Mouse (Mus musculus) forebrain, embryonic 10.5 days (tissue): ENCODE measurements around the gene Slc7a5. TPM values are rescaled to one million over a fixed set of nuclear protein-coding genes. Genes with fewer than 3 reads are reported as not detected.

Experiments
- DNase-seq: peaks from one replicate; pipeline ENCODE4 v3.0.0-alpha.2; 2017; ENCODE audit warnings: low spot score; ENCODE audit errors: extremely low spot score
- H3K27ac ChIP-seq: fragments of 300-500 bp; sonication (generic); 2 replicates; pipeline ENCODE4 v1.5.1; 2016; ENCODE audit warnings: mild to moderate bottlenecking
- H3K27me3 ChIP-seq: fragments of 300-500 bp; sonication (generic); 2 replicates; pipeline ENCODE4 v1.6.1; 2016; ENCODE audit warnings: mild to moderate bottlenecking; ENCODE audit not compliant: poor library complexity, severe bottlenecking
- H3K36me3 ChIP-seq: fragments of 300-500 bp; sonication (generic); replicated peaks from 2 replicates; pipeline ENCODE4 v1.6.1; 2016; ENCODE audit warnings: mild to moderate bottlenecking, moderate library complexity
- H3K4me1 ChIP-seq: fragments of 300-500 bp; sonication (generic); 2 replicates; pipeline ENCODE4 v1.6.1; 2016
- H3K4me3 ChIP-seq: fragments of 300-500 bp; sonication (generic); 2 replicates; pipeline ENCODE4 v1.5.1; 2016; ENCODE audit warnings: mild to moderate bottlenecking, moderate library complexity
- H3K9me3 ChIP-seq: fragments of 300-500 bp; sonication (generic); 2 replicates; pipeline ENCODE4 v1.6.1; 2016; ENCODE audit warnings: mild to moderate bottlenecking, moderate library complexity
- WGBS: fragments of 180-500 bp; shearing (Covaris S2); methylation state at CpG from one replicate; pipeline ENCODE4 v1.1.7; 2016; 5-methylcytosine and 5-hydroxymethylcytosine counted together
- polyA plus RNA-seq: library from polyadenylated mRNA; unstranded; fragments of >200 nt; fragmentation: Nextera tagmentation; extraction: Ambion mirVana; gene quantifications from 2 replicates; pipeline ENCODE4 v1.2.1, GENCODE M21; 2016

The Slc7a5 gene
- polyA plus RNA-seq, 1 experiment from 2014 or later = 30.5 TPM

DNA sequence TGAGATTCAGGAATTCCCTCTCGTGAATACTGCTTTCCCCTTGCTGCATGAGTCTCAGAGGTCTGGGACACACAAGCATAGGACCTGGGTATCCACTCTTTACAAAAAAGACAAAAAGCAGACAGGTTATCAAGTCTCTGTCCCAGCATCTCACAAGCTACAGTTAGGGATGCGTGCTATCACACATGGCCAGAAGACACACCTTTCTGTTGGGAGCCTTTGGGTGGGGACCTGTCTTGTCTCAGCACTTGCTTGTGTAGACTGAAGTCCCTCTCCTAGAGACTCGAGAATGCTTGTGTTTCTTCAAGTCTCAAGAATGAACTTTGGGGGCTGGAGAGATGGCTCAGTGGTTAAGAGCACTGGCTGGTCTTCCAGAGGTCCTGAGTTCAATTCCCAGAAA lies 5.3 kb upstream of the Slc7a5 start:
- Histone ChIP-seq H3K9me3 (no peaks in the 10 kb centered on the region), H3K4me1 (peaks cover 31% of the 10 kb centered on the region), H3K27me3 (peaks cover 21% of the 10 kb centered on the region), H3K36me3 (no peaks in the 10 kb centered on the region), H3K27ac (no peak overlapping the region), H3K4me3 (no peak overlapping the region)
- 76% methylated on average over 3 of the region's 3 CpGs for WGBS
- no peak for DNase-seq

DNA sequence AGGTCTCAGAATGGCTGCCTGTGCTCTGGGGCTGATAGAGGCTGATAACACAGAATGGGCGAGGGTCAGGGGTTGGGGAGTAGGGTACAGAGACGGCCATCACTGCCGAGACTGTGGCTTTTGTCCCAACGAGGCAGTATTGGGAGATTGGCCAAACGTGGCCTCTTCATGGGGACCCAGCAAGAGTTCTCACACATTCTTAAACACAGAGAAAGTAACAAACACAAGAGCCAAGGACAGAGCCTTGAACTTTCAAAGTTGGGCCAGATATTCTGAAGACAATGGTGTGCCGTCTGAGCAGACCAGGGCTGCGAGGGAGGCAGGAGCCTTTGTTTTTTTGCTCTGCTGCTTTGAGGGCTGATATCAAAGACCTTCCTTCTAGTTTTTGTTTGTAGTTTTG lies 4.5 kb upstream of the Slc7a5 start:
- H3K9me3 ChIP-seq = no peaks in the 10 kb centered on the region
- H3K27ac ChIP-seq = peak overlapping the region; percentile 59
- no peaks in the 10 kb centered on the region for H3K36me3 ChIP-seq
- no peak overlapping the region for H3K4me3 ChIP-seq
- 78% methylated on average over 7 of the region's 7 CpGs for WGBS
- H3K27me3 ChIP-seq = peaks cover 21% of the 10 kb centered on the region
- H3K4me1 ChIP-seq = peaks cover 40% of the 10 kb centered on the region
- DNase-seq = no peak

DNA sequence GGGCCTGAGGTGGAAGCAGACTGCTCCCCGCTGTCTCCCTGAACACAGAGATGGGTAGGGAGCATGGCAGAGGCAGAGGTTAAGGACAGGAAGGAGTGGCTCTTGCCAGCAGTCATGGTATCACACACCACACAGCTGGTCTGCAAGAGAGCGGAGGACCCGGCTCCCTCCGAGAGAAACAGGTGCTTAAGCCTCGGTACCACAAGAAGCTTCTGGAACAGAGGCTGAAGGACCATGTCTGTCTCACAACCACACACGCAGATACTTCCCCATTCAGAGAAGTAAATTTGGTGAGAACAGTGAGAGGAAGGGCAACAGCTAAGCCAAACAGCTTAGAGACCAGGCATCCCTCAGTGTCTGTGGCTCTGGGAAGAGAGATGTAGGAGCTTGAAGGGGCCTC lies 3.9 kb upstream of the Slc7a5 start:
- Histone ChIP-seq H3K4me3 (no peak overlapping the region), H3K9me3 (no peaks in the 10 kb centered on the region), H3K27me3 (peaks cover 21% of the 10 kb centered on the region), H3K27ac (peak overlapping the region; percentile 59), H3K4me1 (peaks cover 46% of the 10 kb centered on the region), H3K36me3 (no peaks in the 10 kb centered on the region)
- no peak for DNase-seq
- WGBS = 91% methylated on average over 6 of the region's 6 CpGs

DNA sequence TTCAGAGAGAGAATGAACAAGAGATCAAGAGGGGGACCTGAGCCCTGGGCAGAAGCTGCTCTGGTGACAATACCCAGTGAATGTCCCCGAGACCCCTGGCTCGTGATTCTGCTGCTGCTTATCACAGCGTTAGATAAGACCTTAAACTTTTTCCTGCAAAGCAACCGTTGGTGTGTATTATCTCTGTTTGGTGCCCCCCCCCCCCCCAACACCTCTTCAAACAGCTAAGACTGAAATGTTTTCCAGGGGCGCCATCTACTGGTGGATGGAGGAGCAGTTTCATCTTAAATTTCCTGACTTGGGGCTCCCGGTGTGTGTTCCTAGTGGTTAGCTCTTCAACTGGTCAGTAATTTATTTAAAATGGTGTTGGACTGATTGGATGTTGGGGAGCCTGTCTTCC lies 2.2 kb upstream of the Slc7a5 start:
- Histone ChIP-seq H3K27me3 (peaks cover 21% of the 10 kb centered on the region), H3K27ac (no peak overlapping the region), H3K36me3 (no peaks in the 10 kb centered on the region), H3K4me1 (peaks cover 59% of the 10 kb centered on the region), H3K9me3 (no peaks in the 10 kb centered on the region), H3K4me3 (no peak overlapping the region)
- DNase-seq = peak; percentile 60
- 10% methylated on average over 6 of the region's 6 CpGs for WGBS

DNA sequence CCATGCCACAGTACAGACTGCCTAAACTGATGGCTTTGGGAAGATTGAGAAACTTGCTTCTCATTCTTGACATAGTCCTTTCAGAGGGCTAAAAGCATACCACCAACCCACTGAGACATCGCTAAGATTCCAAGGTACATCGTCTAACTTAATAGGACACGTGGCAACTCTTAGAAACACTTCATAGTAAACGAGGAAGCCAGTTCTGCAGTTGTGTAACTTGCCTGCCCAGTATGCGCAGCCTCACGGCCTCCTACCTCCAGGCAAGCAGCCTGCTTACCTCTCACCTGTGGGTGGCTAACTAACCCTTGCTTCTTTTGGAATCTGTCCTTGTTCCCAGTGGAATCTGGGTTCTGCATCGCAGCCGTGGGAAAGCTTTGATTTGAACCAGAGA lies 1.7 kb upstream of the Slc7a5 start:
- peaks cover 21% of the 10 kb centered on the region for H3K27me3 ChIP-seq
- H3K4me1 ChIP-seq = peaks cover 59% of the 10 kb centered on the region
- H3K36me3 ChIP-seq = no peaks in the 10 kb centered on the region
- H3K9me3 ChIP-seq = no peaks in the 10 kb centered on the region
- H3K4me3 ChIP-seq = no peak overlapping the region
- no peak overlapping the region for H3K27ac ChIP-seq
- no peak for DNase-seq
- 79% methylated on average over 8 of the region's 8 CpGs for WGBS

DNA sequence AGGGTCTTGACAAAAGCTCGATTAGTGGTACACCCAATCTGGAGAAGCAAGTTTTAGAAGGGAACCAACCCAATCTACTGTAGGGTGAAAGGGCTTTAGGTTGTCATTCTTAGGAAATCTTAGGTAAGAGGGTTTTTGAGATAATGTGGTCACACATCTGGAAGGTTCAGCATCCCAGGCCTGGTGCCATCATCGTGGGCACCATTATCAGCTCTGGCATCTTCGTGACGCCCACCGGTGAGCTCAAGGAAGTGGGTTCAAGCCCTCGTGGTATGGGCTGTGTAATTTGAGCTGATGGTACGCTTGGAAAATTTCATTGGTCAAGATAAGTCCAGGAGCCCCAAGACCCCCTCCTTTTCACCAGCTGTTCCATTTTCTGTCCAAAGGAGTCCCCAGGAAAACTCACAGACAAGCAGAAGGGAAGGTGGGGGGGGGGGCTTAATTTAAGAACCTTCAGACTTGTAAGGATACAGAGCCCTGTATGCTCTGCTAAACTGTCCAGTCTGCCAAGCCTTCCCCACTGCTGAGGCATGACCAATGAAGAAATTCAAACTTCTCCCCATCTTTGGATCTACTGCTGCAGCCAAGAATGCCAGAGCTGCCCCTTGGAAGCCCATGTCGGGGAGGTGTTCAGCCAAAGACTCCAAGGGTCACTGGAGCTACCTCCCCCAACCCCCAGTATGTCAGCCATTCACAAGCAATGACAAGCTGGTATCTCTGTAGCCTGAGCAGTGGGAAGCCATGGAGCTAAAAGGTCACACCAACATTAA lies 1.1 kb upstream of the Slc7a5 start:
- Histone ChIP-seq H3K4me3 (peak overlapping the region; percentile 85; the same call in 1 of the 2 replicates), H3K36me3 (no peaks in the 10 kb centered on the region), H3K9me3 (no peaks in the 10 kb centered on the region), H3K4me1 (peaks cover 61% of the 10 kb centered on the region), H3K27me3 (peaks cover 21% of the 10 kb centered on the region), H3K27ac (0 out of 2 replicates have a peak overlapping the region, but pooled peaks have one; percentile 87)
- WGBS = 69% methylated on average over 8 of the region's 8 CpGs
- no peak for DNase-seq

DNA sequence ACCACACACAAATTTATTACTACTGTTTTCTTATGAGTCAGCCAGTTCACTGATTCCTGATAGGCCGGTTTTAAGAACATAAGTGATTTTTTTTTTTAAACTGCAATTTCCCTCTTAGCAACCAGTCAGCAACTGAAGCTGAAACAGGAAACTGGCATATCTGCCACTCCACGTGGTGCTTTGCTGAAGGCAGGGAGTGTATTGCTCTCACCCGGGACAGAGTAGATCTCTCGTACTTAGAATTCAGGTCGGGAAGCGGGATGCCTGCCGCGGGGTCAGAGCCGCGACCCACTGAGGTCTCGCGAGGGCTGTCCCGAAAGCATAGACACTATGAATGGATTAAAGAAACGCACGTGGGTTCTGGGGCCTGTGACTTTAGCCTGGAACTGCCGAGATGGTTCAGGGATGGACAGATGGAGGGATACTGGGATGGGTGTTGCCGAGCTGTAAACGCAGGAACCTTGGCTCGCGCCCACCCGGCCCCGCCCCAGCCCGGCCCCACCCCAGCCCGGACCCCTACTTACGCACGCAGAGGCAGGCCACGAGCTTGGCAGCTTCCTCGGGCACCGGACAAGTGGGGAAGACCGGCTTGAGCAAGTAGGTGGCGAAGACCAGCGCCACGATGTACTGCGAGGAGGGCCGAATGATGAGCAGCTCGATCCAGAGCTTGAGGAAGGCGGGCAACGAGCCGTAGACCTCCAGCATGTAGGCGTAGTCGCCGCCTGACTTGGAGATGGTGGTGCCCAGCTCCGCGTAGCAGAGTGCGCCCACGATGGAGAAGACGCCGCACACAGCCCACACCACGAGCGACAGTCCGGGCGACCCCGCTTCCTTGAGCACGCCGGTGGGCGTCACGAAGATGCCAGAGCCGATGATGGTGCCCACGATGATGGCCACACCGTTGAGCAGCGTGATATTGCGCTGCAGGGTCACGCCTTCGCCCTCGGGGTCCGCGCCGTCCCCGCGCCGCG lies 667 bp downstream of the Slc7a5 start:
- peak overlapping the region; percentile 85 for H3K4me3 ChIP-seq
- under 1% methylated on average over 72 of the region's 72 CpGs for WGBS
- no peaks in the 10 kb centered on the region for H3K9me3 ChIP-seq
- peak overlapping the region; percentile 87 for H3K27ac ChIP-seq
- peaks cover 76% of the 10 kb centered on the region for H3K4me1 ChIP-seq
- DNase-seq = peak; percentile 57
- no peaks in the 10 kb centered on the region for H3K36me3 ChIP-seq
- H3K27me3 ChIP-seq = peaks cover 21% of the 10 kb centered on the region

DNA sequence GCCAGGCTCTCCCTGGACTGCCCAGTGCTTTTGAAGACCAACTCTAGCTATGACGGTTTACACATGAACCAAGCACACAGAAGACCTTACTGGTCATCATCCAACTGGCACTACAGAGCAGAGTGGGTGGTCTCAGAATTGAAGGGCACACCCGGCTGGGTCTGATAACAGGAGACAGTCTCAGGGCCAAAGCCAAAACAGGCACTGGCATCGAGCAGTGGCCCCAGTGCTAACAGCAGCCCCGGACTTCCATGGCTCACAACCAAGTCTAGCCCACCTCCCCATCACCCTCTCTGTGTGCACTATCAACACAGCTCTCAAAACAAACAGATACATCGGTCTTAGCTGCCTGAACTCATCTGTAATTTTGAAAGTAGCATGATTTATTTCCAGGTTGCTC lies 1.6 kb downstream of the Slc7a5 start:
- 58% methylated on average over 5 of the region's 5 CpGs for WGBS
- H3K4me1 ChIP-seq = peaks cover 83% of the 10 kb centered on the region
- H3K9me3 ChIP-seq = no peaks in the 10 kb centered on the region
- H3K36me3 ChIP-seq = no peaks in the 10 kb centered on the region
- DNase-seq = no peak
- 0 out of 2 replicates have a peak overlapping the region, but pooled peaks have one; percentile 87 for H3K27ac ChIP-seq
- peak overlapping the region; percentile 85 for H3K4me3 ChIP-seq
- peaks cover 17% of the 10 kb centered on the region for H3K27me3 ChIP-seq

DNA sequence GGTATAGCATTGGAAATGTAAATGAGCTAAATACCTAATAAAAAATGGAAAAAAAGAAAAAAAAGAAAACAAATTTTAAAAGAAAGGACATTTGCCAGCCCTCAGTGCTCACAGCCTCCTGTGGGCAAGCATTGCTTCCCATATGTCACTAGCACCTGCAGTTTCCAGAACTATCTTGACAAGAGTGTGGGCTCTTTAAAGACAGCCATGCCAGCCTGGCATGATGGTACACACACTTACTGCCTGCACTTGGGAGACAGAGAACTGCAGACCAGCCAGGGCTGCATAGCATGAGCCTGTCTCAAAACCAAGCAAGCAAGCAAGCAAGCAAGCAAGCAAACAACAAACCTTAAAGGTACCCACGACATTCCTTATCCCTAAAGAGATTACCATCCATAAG lies 2.1 kb downstream of the Slc7a5 start:
- no peak overlapping the region for H3K27ac ChIP-seq
- 67% methylated on average over 1 of the region's 1 CpGs for WGBS
- peak overlapping the region; percentile 85 for H3K4me3 ChIP-seq
- peaks cover 17% of the 10 kb centered on the region for H3K27me3 ChIP-seq
- no peaks in the 10 kb centered on the region for H3K9me3 ChIP-seq
- peaks cover 83% of the 10 kb centered on the region for H3K4me1 ChIP-seq
- no peaks in the 10 kb centered on the region for H3K36me3 ChIP-seq
- no peak for DNase-seq

DNA sequence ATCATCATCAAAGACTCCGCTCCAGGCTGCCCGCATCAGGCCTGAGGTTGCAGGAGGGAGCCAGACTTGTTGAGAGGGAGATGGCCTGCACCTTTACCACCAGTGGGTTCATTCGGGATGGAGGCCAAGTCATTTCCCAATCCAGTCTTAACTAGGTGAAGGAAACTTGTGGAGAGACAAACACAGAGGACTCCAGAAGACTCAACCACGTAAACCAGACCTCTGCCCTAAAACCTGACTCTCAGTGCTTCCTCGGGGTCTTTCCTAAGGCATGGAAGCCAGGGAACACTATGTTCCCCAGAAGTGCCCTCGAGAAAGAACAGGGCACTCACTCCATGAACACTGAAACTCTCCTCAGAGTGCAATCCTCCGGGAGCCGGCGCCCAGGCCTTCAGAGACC lies 2.5 kb downstream of the Slc7a5 start:
- peaks cover 85% of the 10 kb centered on the region for H3K4me1 ChIP-seq
- H3K27me3 ChIP-seq = peaks cover 17% of the 10 kb centered on the region
- H3K36me3 ChIP-seq = no peaks in the 10 kb centered on the region
- WGBS = 87% methylated on average over 9 of the region's 9 CpGs
- peak overlapping the region; percentile 85 for H3K4me3 ChIP-seq
- no peak for DNase-seq
- H3K27ac ChIP-seq = no peak overlapping the region
- H3K9me3 ChIP-seq = no peaks in the 10 kb centered on the region

DNA sequence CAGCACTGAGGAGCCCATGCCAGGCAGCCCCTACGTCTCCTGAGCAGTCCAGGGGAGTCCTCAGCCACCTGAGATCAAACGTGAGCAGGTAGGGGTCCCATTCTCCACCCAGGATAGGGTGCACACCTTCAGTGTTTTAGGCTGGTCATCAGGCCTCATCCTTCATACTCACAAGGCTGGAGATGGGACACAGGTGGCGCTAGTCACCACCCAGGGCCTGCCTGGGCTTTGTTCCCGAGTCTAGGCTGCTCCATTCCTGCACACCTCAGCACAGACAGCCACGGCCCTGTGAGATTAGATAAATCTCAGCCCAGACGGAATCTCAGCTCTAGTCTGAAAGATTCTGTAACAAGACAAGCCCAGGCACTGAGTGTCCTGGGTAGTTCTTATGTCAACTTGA lies 3.5 kb downstream of the Slc7a5 start:
- Histone ChIP-seq H3K9me3 (no peaks in the 10 kb centered on the region), H3K4me1 (peaks cover 88% of the 10 kb centered on the region), H3K27ac (no peak overlapping the region), H3K4me3 (no peak overlapping the region), H3K36me3 (0 out of 2 replicates have a peak, but pooled peaks cover 2% of the 10 kb centered on the region), H3K27me3 (peaks cover 11% of the 10 kb centered on the region)
- 74% methylated on average over 6 of the region's 6 CpGs for WGBS
- DNase-seq = no peak

DNA sequence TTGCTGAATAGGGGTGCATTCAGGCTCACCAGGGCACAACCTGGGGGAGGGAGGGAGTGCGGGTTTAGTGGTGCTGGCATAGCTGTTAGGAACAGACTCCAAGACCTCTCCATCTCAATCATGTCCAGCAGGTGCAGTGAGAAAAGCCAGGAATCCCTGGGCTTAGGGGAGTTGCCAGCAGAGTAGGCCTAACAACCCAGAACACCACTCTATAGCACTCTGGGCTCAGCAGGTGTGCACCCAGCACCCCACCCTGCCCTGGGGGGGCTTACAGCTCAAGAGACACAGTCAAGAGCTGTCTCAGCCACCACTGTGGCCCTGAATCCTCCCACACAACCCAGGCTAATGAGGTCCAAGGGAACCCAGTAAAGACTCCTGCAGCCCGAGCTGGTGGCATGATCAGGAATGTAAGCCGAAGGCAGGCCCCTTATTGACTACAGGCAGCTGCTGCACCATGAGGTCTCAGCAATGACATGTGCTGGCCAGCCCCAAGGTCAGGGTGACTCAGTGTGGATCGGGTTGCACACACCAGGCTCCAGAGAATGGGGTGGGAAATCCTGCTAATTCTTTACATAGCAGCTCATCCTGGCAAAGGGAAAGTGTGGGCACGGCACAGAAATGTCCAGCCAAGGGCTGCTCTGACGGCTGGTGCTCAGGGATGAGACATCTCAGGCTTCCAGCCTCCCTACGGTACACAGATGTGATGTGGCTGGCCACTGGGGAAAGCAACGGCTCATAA lies 5.8 kb downstream of the Slc7a5 start:
- no peak overlapping the region for H3K4me3 ChIP-seq
- H3K36me3 ChIP-seq = 0 out of 2 replicates have a peak, but pooled peaks cover 2% of the 10 kb centered on the region
- H3K27ac ChIP-seq = peak overlapping the region; percentile 4; the same call in 1 of the 2 replicates
- no peak for DNase-seq
- H3K27me3 ChIP-seq = no peaks in the 10 kb centered on the region
- H3K4me1 ChIP-seq = peaks cover 88% of the 10 kb centered on the region
- no peaks in the 10 kb centered on the region for H3K9me3 ChIP-seq
- WGBS = 65% methylated on average over 8 of the region's 8 CpGs
